Mouse (Mus musculus) cerebellum, adult (tissue): Measurements from ENCODE around the gene AL731706.1.

Experiments used
- ATAC-seq: cut with Nextera tagmentation; 2 replicates; pipeline ENCODE4 v1.9.2; 2017; ENCODE audit warnings: mild to moderate bottlenecking, moderate library complexity, mixed read lengths; ENCODE audit not compliant: insufficient number of reproducible peaks, low FRiP score, low TSS enrichment

AL731706.1 gene

GRCm38 (mm10) chr2:136837994-136838393, 53.2 kb downstream of the AL731706.1 start:
- ATAC-seq = no peak

DNA sequence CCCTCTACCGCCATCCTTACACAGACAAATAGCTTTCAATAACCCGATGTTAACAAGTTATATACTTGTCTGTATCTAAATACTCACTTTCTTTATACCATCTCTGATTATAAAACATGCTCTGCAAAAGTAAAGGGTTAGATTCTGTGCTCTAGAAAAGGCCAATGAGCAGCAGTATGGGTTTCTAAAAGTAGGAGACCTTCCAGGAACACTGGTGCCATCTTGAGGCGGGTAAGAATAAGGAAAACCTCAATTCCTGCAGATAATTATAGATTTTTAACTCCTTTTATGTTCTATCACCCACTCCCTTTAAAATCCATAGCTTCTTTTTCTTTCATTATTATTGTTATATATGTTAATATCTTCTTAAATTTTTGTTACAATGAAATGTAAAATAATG, 55.3 kb downstream of the AL731706.1 start:
- ATAC-seq = peak; percentile 49; the same call in 1 of the 2 replicates

- ATAC-seq = no peak
Measured at GRCm38 (mm10) chr2:136834715-136835075, 56.5 kb downstream of the AL731706.1 start.

DNA sequence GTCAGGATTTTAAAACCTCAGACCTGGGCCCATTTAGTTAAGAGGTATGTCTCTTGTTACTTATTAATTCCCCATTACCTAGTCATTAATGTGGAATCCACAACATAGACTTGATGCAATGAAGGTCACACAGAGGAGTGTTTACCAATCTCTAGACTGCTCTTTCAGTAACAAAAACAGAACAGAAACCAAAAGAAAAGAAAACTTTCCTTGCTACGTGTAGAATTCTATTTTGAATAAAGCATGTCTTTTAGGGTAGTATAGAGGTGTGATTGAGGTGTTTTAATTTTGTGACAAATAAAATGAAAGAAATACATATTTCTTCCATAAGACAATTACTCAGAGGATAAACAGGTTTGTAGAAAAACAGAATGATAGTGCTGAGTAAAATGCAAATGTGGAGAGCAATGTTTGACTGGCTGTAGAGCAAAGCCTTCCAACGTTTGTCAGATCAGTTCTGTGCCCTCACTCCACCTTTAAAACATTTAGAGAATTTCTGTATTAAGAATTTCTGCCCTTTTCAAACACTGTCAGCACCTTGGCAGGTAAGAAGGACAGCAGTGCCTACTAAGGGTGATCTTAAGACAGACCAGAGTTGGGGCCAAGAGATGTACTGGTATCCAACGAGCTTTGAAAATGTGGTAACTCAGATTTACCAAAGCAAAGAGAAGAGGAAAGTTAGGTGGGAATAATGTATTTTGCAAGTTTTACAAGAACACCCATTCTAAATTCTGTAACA, 57.0 kb downstream of the AL731706.1 start:
- ATAC-seq = no peak

GRCm38 (mm10) chr2:136832936-136833335, 58.3 kb downstream of the AL731706.1 start:
- no peak for ATAC-seq
